Mouse (Mus musculus) gastrocnemius, postnatal 36 days (tissue): ENCODE data around the gene Foxa3. TPM values are rescaled to one million over a fixed set of nuclear protein-coding genes. Genes with fewer than 3 reads are reported as not detected.
A peak's percentile ranks its signal among the peaks of the same experiment; 100 is the strongest.

Experiments
- DNase-seq, 2 experiments: peaks; one replicate each; pipeline ENCODE4 v3.0.0; 2022
- intact Hi-C: fragments of 180-260 bp; cut with DNase I; formaldehyde crosslinking; loops from one replicate; pipeline ENCODE4 v1.15.1; 2025
- total RNA-seq, 2 experiments: library from RNA; stranded (reverse); gene quantifications; 2 replicates each; pipeline ENCODE4 v1.2.3; 2021

The Foxa3 gene
- total RNA-seq, 2 experiments from 2014 or later = not detected

DNA sequence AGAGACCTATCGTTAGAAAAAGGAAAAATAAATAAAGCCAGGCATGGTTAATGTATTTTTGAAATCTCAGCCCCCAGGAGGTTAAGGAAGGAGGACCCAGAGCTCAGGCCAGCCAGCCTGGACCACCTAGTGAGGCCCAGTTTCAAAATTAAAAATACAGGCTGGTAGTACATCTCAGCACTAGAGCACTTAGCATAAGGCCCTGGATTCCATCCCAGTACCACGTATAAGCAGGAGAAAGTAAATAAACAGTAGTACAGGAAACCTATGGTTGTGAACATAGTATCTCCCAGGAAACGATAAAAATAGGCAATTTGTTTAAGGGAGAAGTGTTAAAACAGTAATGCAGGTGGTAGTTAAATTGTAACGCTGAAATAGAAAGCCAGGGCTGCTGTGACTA lies 21.2 kb downstream of the Foxa3 start:
- DNase-seq = no peak
- intact Hi-C loops = no loop called here

GRCm38 (mm10) chr7:19001807-19002085 lies 21.6 kb downstream of the Foxa3 start:
- intact Hi-C loops = no loop called here

DNA sequence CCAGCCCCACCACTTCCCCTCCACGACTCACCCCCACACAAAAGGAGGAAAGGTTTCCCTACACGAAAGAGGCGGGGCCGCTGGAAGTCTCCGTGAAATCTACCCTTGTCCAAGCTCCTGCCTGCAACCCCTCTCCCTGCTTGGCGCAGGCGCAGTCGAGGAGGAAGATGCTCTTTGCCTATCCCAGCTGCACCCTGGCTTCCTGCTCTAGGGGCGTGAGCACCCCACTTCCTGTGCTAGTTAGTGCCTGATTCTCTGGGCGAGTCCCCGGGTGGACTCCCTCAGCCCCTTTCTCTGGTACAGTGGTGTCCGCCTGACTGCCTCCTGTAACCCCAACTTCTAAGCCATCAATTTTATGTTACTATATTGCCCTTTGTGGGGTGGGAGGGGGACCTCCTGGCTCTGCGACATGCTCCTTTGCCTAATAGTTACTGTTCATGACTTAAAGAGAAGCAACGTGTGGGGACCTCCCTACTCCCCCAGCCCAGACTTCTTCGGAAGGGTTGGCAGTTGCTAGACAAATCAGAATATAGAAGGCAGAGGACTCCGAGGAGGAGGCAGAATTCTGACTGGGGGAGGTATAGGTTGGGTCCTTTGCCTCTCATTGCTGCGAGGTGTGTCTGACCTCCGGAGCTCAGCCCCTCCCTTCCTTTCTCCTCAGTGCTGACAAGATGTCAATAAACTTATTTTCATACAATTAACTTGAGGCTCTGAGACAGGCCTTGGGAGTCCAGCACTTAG lies 22.1 kb downstream of the Foxa3 start:
- DNase-seq = peak; percentile 46 to 51
- intact Hi-C loops = no loop called here

More at GRCm38 (mm10) chr7:19001807-19002085, 21.6 kb downstream of the Foxa3 start:
- DNase-seq = no peak

DNA sequence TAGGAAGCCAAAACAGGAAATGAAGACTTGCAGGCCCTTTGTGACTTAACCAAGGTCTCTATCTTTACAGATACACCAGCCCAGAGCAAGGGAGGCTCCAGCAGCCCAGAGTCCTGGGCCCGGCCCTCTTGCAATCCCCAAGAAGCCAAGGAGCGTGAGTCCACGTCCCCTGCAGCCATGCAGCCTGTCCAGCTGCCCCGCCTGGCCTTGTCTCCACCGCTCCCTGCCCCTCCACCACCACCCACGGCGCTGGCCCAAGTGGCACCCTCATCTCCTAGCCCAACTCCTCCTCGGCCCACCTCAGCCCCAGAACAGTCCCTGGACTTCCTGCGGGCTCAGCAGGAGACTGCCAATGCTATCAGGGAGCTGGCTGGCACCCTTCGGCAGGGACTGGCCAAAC lies 22.9 kb downstream of the Foxa3 start:
- DNase-seq = no peak
- intact Hi-C loops = no loop called here

DNA sequence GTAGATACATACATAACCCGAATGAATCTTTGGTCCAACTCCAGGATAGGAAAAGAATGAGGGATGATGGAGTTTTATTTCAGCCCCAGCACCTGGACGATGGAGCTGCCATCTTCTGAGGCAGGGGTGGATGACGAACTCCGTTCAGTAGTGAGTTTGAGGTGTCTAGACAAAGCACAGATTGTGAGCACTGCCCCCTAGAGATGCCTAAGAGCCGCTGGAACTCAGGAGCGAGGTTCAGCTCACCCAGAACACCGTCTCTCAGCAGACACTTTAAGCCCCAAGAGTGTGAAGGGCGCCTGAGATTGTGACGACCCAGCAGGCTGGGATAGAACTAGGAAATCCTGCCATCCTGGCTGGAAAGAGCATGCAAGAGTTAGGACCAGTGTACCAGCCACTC lies 24.5 kb downstream of the Foxa3 start:
- DNase-seq = no peak
- intact Hi-C loops = no loop called here

DNA sequence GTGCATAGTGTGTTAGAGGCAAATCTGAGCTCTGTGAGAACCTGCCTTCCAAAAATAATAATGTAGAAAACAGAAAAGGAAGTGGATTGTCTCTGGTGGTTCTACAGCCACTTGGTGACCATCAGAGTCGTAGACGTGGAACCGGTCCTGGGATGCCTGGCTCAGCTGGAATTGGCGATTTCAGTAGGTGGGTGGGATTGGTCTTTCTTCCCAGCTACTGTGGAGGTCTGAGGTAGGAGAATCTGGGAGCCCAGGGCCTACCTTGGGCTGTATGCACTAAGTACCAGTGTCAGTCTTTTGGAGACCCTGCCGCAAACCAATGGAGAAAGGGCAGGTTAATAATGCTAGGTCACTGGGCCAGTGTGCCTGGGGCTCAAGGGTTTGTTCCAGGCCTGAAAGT lies 30.3 kb downstream of the Foxa3 start:
- DNase-seq = no peak
- intact Hi-C loops = loop anchor here (5.0 kb wide), 1 partner anchor 86 kb away; no protein-coding TSS in a partner anchor

GRCm38 (mm10) chr7:18992294-18992675 lies 31.1 kb downstream of the Foxa3 start:
- intact Hi-C loops = loop anchor here (5.0 kb wide), 1 partner anchor 85 kb away; no protein-coding TSS in a partner anchor

DNA sequence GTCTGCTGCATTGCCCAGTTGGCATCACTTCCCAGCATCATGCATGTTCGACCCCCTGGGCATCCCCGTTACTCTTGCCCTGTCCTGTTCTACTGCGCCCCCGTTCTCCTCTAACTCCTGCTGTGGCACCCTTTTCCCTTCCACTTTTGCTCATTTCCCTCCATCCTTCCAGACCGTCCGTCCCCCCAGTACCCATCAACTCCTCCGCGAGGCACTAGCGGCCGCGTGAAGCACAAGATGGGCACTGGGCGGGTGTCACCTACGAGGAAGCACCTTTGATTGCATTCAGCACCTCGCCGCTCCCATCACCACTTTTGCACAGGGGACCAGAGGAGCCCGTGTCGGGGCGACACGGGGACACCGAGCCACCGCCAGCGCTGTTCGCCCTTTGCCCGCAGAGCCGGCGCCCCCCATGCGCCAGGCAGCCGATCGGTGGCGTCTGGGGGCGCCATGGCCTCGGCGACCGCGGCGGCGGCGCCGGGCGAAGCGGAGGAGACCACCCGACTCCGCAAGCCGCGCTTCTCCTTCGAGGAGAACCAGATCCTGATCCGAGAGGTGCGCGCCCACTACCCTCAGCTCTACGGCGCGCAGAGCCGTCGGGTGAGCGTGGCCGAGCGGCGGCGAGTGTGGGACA lies 31.6 kb downstream of the Foxa3 start:
- no peak for DNase-seq
- intact Hi-C loops = loop anchor here (5.0 kb wide), 1 partner anchor 84 kb away; no protein-coding TSS in a partner anchor

More at GRCm38 (mm10) chr7:18992294-18992675, 31.1 kb downstream of the Foxa3 start:
- no peak for DNase-seq

GRCm38 (mm10) chr7:18990601-18991295 lies 32.6 kb downstream of the Foxa3 start, which contains the start of gene Mypop:
Gene Mypop, plus strand, starts transcription at chr7:18991245.
- intact Hi-C loops = loop anchor here (5.0 kb wide), 1 partner anchor 83 kb away; no protein-coding TSS in a partner anchor
- peak; percentile 99 to 100 for DNase-seq

DNA sequence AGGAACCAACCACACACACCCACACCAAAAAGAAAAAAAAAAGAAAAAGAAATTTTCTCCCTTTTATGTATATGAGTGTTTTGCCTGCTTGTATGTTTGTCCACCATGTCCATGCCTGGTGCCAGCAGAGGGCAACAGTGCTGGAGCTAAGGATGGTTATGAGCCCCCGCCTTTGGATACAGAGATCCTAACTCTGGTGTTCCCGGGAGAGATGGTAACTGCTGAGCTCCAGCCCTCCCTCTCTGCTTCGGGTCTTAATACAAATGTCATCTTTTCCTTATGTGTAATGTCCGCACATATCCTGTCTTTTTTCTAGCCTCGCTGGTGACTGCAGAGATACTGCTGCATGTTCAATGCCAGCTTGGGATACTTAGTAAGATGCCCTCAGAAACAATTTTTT lies 33.3 kb downstream of the Foxa3 start:
- no peak for DNase-seq
- intact Hi-C loops = loop anchor here (5.0 kb wide), 1 partner anchor 83 kb away; no protein-coding TSS in a partner anchor

DNA sequence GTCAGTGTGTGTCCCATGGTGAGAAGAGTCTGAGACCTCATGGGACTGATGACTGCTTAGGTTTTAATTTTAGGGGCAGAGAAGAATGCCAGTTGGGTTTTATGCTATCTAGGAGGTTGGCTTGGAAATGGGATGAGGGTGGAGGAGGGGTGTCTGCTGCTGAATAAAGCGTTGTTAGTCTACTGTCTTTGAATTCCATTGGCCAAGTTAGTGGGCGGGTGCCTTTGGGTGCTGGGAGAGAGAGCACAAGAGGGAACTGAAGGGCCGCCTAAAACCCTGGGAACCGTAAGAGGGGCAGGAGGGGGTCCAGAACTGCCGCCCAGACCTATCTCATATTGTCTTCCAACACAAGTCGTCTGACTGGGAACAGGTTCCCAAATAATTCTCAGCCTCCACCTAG lies 34.6 kb downstream of the Foxa3 start:
- intact Hi-C loops = no loop called here
- no peak for DNase-seq

- no peak for DNase-seq
- intact Hi-C loops = no loop called here
Measured at GRCm38 (mm10) chr7:18987747-18988146, 35.6 kb downstream of the Foxa3 start.

- intact Hi-C loops = no loop called here
- no peak for DNase-seq
Measured at GRCm38 (mm10) chr7:18987100-18987499, 36.2 kb downstream of the Foxa3 start, which contains the start of gene Nanos2. Gene Nanos2, plus strand, starts transcription at chr7:18987400.

- intact Hi-C loops = no loop called here
- no peak for DNase-seq
Measured at GRCm38 (mm10) chr7:18986503-18986902, 36.8 kb downstream of the Foxa3 start.

DNA sequence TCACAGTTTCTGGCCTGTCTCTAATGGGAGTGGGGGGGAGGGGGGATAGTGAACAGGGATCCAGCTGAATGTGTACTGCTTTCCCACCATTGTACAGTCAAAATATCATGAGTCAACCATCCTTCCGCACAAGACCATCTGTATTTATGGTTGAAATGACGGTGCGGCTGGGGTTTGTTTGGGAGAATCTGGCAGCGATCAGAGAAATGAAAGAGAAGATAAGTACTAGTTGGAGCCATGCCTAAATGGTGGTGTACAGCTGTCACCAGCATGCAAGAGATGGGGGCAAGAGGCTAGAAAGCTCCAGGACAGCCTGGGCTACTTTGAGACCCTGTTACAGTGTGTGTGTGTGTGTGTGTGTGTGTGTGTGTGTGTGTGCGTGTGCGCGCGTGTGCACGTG lies 45.0 kb downstream of the Foxa3 start:
- intact Hi-C loops = no loop called here
- no peak for DNase-seq

DNA sequence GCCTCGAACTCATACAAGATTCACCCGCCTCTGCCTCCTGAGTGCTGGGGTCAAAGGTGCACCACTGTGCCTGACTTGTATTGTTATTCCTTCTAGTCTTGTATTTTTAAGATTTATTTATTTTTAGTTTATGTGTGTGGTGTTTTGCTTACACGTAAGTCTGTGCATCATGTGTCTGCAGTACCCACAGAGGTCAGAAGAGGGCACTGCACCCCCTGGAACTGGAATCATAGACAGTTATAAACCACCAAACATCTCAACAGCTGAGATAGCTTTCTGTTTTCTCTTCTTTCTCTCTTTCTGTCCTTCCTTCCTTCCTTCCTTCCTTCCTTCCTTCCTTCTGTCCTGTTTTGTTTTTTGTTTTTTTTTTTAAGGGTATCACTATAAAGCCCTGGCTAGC lies 52.4 kb downstream of the Foxa3 start:
- intact Hi-C loops = no loop called here

GRCm38 (mm10) chr7:18967603-18968002 lies 55.7 kb downstream of the Foxa3 start:
- no peak for DNase-seq
- intact Hi-C loops = no loop called here

More for the DNA sequence above, 52.4 kb downstream of the Foxa3 start:
- DNase-seq = no peak

GRCm38 (mm10) chr7:18965312-18965711 lies 58.0 kb downstream of the Foxa3 start:
- no peak for DNase-seq
- intact Hi-C loops = no loop called here

DNA sequence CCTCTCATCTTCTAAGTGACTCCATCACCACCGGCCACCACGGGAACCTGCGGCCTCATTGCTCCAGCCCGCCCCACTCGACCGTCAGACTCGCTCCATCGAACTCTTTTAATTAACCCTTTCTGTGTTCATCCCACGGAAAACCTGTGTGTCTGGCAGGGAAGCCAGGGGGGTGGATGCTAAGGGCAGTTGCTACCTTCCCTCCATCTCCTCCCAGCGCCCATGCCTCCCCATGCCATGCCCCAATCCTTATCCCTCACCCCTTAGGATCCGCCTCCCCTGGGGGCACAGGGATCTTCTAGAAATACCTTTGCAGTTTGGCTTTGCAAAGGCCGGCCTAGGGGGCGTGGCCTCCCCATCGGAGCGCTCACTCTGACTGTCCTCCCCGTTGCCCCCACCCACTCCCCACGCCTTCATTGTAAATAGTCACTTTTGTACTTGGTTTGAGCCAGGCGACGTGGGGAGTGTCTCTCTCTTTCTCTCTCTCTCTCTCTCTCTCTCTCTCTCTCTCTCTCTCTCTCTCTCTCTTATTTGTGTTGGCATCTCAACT lies 60.0 kb downstream of the Foxa3 start:
- DNase-seq = no peak
- intact Hi-C loops = loop anchor here (5.0 kb wide), 1 partner anchor 66 kb away; no protein-coding TSS in a partner anchor
